Mouse (Mus musculus): ENCODE measurements around the gene Iqschfp. TPM values are rescaled to one million over a fixed set of nuclear protein-coding genes. Genes with fewer than 3 reads are reported as not detected.

Iqschfp gene
- polyA plus RNA-seq, 1 experiment from 2014 or later = not detected

DNA sequence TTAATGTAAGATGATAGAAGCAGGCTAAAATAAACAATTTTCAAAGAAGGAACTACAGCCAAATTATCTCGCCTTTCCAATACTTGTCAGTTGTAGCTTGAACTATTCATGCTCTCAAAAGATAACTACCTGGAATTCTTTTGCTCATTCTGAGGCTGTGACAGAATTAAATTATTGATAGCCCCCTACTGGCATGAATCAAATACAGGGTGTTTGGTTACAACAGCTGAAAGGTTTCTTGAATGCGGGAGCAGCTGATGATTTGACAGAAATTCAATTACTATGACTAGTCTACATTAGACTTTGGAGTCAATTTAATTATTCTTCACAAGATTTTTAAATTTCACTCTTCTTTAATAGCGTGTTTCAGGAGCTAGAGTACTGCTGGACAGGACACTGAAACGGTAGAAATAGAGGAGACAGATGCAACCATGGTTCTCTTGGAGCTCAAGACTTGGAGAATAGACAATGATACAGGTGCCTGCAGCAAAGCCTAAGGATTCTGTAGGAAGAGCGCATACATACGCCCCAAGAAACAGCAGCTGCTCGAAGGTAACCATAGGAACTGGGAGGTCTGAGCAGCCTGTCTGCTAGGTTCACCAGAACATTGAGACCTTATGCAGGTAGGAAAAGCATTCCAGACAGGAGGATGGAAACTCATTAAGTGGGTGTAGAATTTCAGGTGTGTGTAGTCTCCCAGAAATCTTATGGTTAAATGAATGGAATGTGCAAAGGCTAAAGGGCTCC lies 485.6 kb downstream of the Iqschfp start:
- 64% methylated on average over 7 of the region's 7 CpGs for WGBS (ENCODE audit: insufficient replicate concordance)
- no peak for ATAC-seq
- Histone ChIP-seq H3K36me3 (replicated peaks; ENCODE audit: insufficient read depth, low read length) (no peaks in the 10 kb centered on the region), H3K4me3 (ENCODE audit: low read depth, low read length) (no peak overlapping the region), H3K9ac (replicated peaks) (no peak overlapping the region), H3K4me1 (ENCODE audit: insufficient read depth) (no peaks in the 10 kb centered on the region), H3K27ac (ENCODE audit: low read depth) (no peak overlapping the region), H3K4me2 (ENCODE audit: low read depth, low read length) (no peak overlapping the region), H3K27me3 (ENCODE audit: insufficient read depth, low read length) (no peaks in the 10 kb centered on the region), H3K9me3 (ENCODE audit: low read length) (no peaks in the 10 kb centered on the region)
- TF ChIP-seq CTCF (IDR thresholded peaks at IDR 0.05; ENCODE audit: low read depth) (no peak), EP300 (IDR thresholded peaks at IDR 0.05; ENCODE audit: low read depth) (no peak)
- no peak for DNase-seq

GRCm38 (mm10) chr3:68378799-68379198 lies 486.8 kb downstream of the Iqschfp start:
- no peak for ATAC-seq

DNA sequence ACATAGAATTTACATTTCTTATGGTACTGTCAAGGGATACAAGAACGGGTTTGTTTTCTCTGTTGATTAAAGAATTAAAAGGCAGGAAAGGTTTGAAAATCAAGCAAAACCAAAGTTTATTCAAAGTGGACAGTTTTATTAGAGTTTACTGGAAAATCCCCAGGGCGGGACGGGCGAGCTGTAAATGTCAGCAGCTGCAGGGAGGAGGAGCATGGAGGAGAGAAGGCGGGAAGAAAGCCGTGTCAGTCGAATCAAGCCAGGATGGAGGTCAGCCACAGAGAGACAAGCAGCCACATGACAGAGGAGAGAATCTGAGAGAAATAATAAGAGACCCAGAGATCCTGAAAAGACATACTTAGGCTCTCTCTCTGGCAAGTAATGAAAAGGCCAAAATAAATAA lies 487.2 kb downstream of the Iqschfp start:
- Histone ChIP-seq H3K4me3 (ENCODE audit: low read depth, low read length) (no peak overlapping the region), H3K27me3 (ENCODE audit: insufficient read depth, low read length) (no peaks in the 10 kb centered on the region), H3K4me1 (ENCODE audit: insufficient read depth) (no peaks in the 10 kb centered on the region), H3K4me2 (ENCODE audit: low read depth, low read length) (no peak overlapping the region), H3K9ac (replicated peaks) (no peak overlapping the region), H3K27ac (ENCODE audit: low read depth) (no peak overlapping the region), H3K36me3 (replicated peaks; ENCODE audit: insufficient read depth, low read length) (no peaks in the 10 kb centered on the region), H3K9me3 (ENCODE audit: low read length) (no peaks in the 10 kb centered on the region)
- ATAC-seq = no peak
- TF ChIP-seq CTCF (IDR thresholded peaks at IDR 0.05; ENCODE audit: low read depth) (no peak), EP300 (IDR thresholded peaks at IDR 0.05; ENCODE audit: low read depth) (no peak)
- DNase-seq = no peak
- whole genome bisulfite sequencing (ENCODE audit: insufficient replicate concordance) = 56% methylated on average over 7 of the region's 7 CpGs

More at GRCm38 (mm10) chr3:68378799-68379198, 486.8 kb downstream of the Iqschfp start:
- Histone ChIP-seq H3K27me3 (ENCODE audit: insufficient read depth, low read length) (no peaks in the 10 kb centered on the region), H3K4me1 (ENCODE audit: insufficient read depth) (no peaks in the 10 kb centered on the region), H3K4me3 (ENCODE audit: low read depth, low read length) (no peak overlapping the region), H3K9me3 (ENCODE audit: low read length) (no peaks in the 10 kb centered on the region), H3K36me3 (replicated peaks; ENCODE audit: insufficient read depth, low read length) (no peaks in the 10 kb centered on the region), H3K27ac (ENCODE audit: low read depth) (no peak overlapping the region), H3K9ac (replicated peaks) (no peak overlapping the region), H3K4me2 (ENCODE audit: low read depth, low read length) (no peak overlapping the region)
- WGBS (ENCODE audit: insufficient replicate concordance) = 67% methylated on average over 2 of the region's 2 CpGs
- TF ChIP-seq CTCF (IDR thresholded peaks at IDR 0.05; ENCODE audit: low read depth) (no peak), EP300 (IDR thresholded peaks at IDR 0.05; ENCODE audit: low read depth) (no peak)
- DNase-seq = no peak

DNA sequence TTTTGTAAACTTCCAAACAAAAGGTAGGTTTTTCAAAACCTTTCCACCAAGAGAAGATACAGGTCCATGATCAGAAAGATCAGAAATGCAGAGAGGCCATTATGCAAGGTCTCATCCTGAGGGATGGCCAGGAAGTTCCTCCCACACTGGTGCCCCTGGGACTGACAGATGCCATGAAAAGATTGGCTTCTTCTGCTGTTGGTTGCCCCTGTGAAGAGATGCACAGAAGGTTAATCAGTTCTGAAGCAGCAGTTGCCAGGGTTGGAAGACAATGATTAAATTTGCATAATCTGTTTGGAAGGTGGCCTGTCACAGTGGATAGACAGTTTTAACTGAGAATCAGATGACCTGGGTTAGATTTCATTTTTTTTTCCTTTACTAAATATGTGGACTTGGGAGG lies 491.6 kb downstream of the Iqschfp start:
- Histone ChIP-seq H3K27me3 (ENCODE audit: insufficient read depth, low read length) (no peaks in the 10 kb centered on the region), H3K4me1 (ENCODE audit: insufficient read depth) (no peaks in the 10 kb centered on the region), H3K9ac (replicated peaks) (no peak overlapping the region), H3K36me3 (replicated peaks; ENCODE audit: insufficient read depth, low read length) (no peaks in the 10 kb centered on the region), H3K4me3 (ENCODE audit: low read depth, low read length) (no peak overlapping the region), H3K27ac (ENCODE audit: low read depth) (no peak overlapping the region), H3K4me2 (ENCODE audit: low read depth, low read length) (no peak overlapping the region), H3K9me3 (ENCODE audit: low read length) (no peaks in the 10 kb centered on the region)
- DNase-seq (no peak), ATAC-seq (no peak)
- TF ChIP-seq CTCF (IDR thresholded peaks at IDR 0.05; ENCODE audit: low read depth) (no peak), EP300 (IDR thresholded peaks at IDR 0.05; ENCODE audit: low read depth) (no peak)

DNA sequence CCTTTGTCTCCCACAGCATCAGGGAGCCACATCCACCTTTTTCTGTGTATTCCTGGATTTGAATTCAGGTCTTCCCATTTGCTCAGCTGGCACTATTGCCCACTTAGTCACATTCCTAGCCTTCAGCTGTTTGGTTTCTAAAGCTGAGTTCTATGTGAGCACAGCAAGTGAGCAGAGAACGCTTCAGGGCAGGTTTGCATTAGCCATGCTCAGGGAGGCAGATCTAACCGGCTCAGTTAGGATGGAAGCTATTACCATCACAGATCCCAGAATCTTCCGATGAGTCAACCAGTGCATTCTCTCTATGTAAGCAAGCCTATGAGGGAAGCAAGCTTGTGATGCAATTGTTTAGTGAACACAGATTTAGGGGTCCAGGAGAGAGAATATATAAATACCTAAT lies 493.5 kb downstream of the Iqschfp start:
- Histone ChIP-seq H3K36me3 (replicated peaks; ENCODE audit: insufficient read depth, low read length) (no peaks in the 10 kb centered on the region), H3K4me1 (ENCODE audit: insufficient read depth) (no peaks in the 10 kb centered on the region), H3K27ac (ENCODE audit: low read depth) (no peak overlapping the region), H3K9me3 (ENCODE audit: low read length) (no peaks in the 10 kb centered on the region), H3K4me3 (ENCODE audit: low read depth, low read length) (no peak overlapping the region), H3K9ac (replicated peaks) (no peak overlapping the region), H3K4me2 (ENCODE audit: low read depth, low read length) (no peak overlapping the region), H3K27me3 (ENCODE audit: insufficient read depth, low read length) (no peaks in the 10 kb centered on the region)
- DNase-seq (no peak), ATAC-seq (no peak)
- 86% methylated on average over 3 of the region's 3 CpGs for WGBS (ENCODE audit: insufficient replicate concordance)
- TF ChIP-seq EP300 (IDR thresholded peaks at IDR 0.05; ENCODE audit: low read depth) = no peak
- TF ChIP-seq CTCF (IDR thresholded peaks at IDR 0.05; ENCODE audit: low read depth) = no peak

- no peaks in the 10 kb centered on the region for H3K36me3 ChIP-seq (replicated peaks; ENCODE audit: insufficient read depth, low read length)
- H3K4me3 ChIP-seq (ENCODE audit: low read depth, low read length) = no peak overlapping the region
- H3K4me2 ChIP-seq (ENCODE audit: low read depth, low read length) = no peak overlapping the region
- no peak for TF ChIP-seq CTCF (IDR thresholded peaks at IDR 0.05; ENCODE audit: low read depth)
- TF ChIP-seq EP300 (IDR thresholded peaks at IDR 0.05; ENCODE audit: low read depth) = no peak
- 83% methylated on average over 3 of the region's 3 CpGs for WGBS (ENCODE audit: insufficient replicate concordance)
- ATAC-seq (no peak), DNase-seq (no peak)
- H3K27me3 ChIP-seq (ENCODE audit: insufficient read depth, low read length) = no peaks in the 10 kb centered on the region
- H3K4me1 ChIP-seq (ENCODE audit: insufficient read depth) = no peaks in the 10 kb centered on the region
- H3K9me3 ChIP-seq (ENCODE audit: low read length) = no peaks in the 10 kb centered on the region
- no peak overlapping the region for H3K27ac ChIP-seq (ENCODE audit: low read depth)
- H3K9ac ChIP-seq (replicated peaks) = no peak overlapping the region
Measured at GRCm38 (mm10) chr3:68388023-68388422, 496.0 kb downstream of the Iqschfp start.

Data from liver, postnatal 0 days (tissue).